In the genomic region with DNA sequence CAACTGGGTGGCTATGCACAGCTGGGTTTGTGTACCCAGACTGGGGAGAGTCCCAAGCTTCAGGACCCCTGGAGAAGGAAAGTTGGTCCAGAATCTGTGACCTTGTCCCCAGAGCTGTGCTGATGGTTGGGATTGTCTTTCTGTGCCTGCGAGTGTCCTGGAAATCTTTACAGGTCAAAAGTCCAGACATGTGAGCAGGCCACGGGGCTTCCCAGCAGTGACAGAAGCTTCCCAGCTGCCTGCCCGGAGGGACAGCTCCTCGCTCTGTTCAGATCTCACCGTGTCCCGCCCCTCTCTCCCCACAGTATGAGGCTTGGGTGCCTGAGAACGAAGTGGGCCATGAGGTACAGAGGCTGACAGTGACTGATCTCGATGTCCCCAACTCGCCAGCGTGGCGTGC, we compare ENCODE assay signal across 27 mouse cellular contexts. TPM values are rescaled to one million over a fixed set of nuclear protein-coding genes. Genes with fewer than 3 reads are reported as not detected.
DNase-seq lines count a peak whose midpoint lies in the region; ATAC-seq and TF ChIP-seq lines count a peak whose summit lies in the region.
"Had no signal": no experiment of that assay in that cellular context is flagged by ENCODE, and none has a peak within 500 bp of the region (broad histone marks: within the 10 kb centered on the region; RNA-seq: fewer than 3 reads in every experiment).

No protein-coding gene starts in this region.

- H3K9ac ChIP-seq in intestine, embryonic 16.5 days (ENCODE audit: low read depth, low read length) = no peak overlapping the region
- H3K9ac ChIP-seq in intestine, postnatal 0 days (ENCODE audit: low read depth, low read length) = no peak overlapping the region
- no peak overlapping the region for H3K9ac ChIP-seq in liver, postnatal 0 days (replicated peaks)
- H3K9ac ChIP-seq in liver, embryonic 11.5 days (ENCODE audit: low read depth, low read length) = no peak overlapping the region
- H3K9ac ChIP-seq: embryonic facial prominence, embryonic 13.5 days; embryonic facial prominence, embryonic 15.5 days; forebrain, embryonic 12.5 days had no signal

- 78% methylated on average over 11 of the region's 11 CpGs for WGBS in intestine, embryonic 16.5 days
- 74% methylated on average over 11 of the region's 11 CpGs for WGBS in intestine, postnatal 0 days
- 65% methylated on average over 11 of the region's 11 CpGs for WGBS in liver, postnatal 0 days (ENCODE audit: insufficient replicate concordance)
- WGBS in liver, embryonic 11.5 days = 72% methylated on average over 11 of the region's 11 CpGs

- ATAC-seq in intestine, embryonic 16.5 days = 0 out of 2 replicates have a peak, but pooled peaks have one; percentile 33
- no peak for ATAC-seq in intestine, postnatal 0 days
- ATAC-seq in liver, postnatal 0 days = peak; percentile 78
- ATAC-seq in liver, embryonic 11.5 days (replicated peaks; ENCODE audit: low FRiP score) = no peak
- ATAC-seq: CD4-positive, CD25-positive, alpha-beta regulatory T cell, adult 4 months; forebrain, embryonic 14.5 days; forebrain, embryonic 16.5 days had no signal

- TF ChIP-seq EP300 in liver, postnatal 0 days (IDR thresholded peaks at IDR 0.05; ENCODE audit: low read depth) = no peak

- DNase-seq in liver, postnatal 0 days = peak; percentile 59
- DNase-seq in liver, embryonic 11.5 days (ENCODE audit: low spot score) = no peak
- no peak for DNase-seq in urinary bladder, postnatal 10 days (ENCODE audit: low spot score)
- DNase-seq: adrenal gland, adult 2 months; adrenal gland, postnatal 10 days; adrenal gland, postnatal 25 days; B cell, adult 2 months; cerebellum, adult 11 months; cerebellum, adult 18-20 months; cerebellum, adult 8-10 months; cerebellum, adult 9-11 months; cerebellum, postnatal 14 days; cerebellum, postnatal 36 days; embryo, embryonic 11 days had no signal

- H3K4me1 ChIP-seq in intestine, embryonic 16.5 days (ENCODE audit: control insufficient read depth, insufficient read depth, low read length) = no peaks in the 10 kb centered on the region
- H3K4me1 ChIP-seq in intestine, postnatal 0 days (replicated peaks; ENCODE audit: control insufficient read depth, insufficient read depth, low read length) = no peaks in the 10 kb centered on the region
- H3K4me1 ChIP-seq in liver, postnatal 0 days (ENCODE audit: insufficient read depth) = no peaks in the 10 kb centered on the region
- no peaks in the 10 kb centered on the region for H3K4me1 ChIP-seq in liver, embryonic 11.5 days (replicated peaks; ENCODE audit: control insufficient read depth, insufficient read depth, low read length)
- H3K4me1 ChIP-seq: embryonic facial prominence, embryonic 15.5 days; forebrain, embryonic 12.5 days had no signal

- H3K4me3 ChIP-seq in intestine, embryonic 16.5 days (ENCODE audit: low read length) = no peak overlapping the region
- no peak overlapping the region for H3K4me3 ChIP-seq in intestine, postnatal 0 days (ENCODE audit: low read depth, low read length)
- no peak overlapping the region for H3K4me3 ChIP-seq in liver, postnatal 0 days (ENCODE audit: low read depth, low read length)
- no peak overlapping the region for H3K4me3 ChIP-seq in liver, embryonic 11.5 days (ENCODE audit: low read depth, low read length)
- H3K4me3 ChIP-seq: embryonic facial prominence, embryonic 13.5 days; embryonic facial prominence, embryonic 15.5 days; erythroblast, embryonic 14.5 days; forebrain, embryonic 10.5 days; forebrain, embryonic 12.5 days had no signal

- no peak overlapping the region for H3K27ac ChIP-seq in intestine, embryonic 16.5 days (ENCODE audit: low read length)
- H3K27ac ChIP-seq in intestine, postnatal 0 days (ENCODE audit: low read depth, low read length) = no peak overlapping the region
- H3K27ac ChIP-seq in liver, postnatal 0 days (ENCODE audit: low read depth) = no peak overlapping the region
- H3K27ac ChIP-seq in liver, embryonic 11.5 days (ENCODE audit: low read depth, low read length) = no peak overlapping the region
- H3K27ac ChIP-seq: embryonic facial prominence, embryonic 13.5 days; embryonic facial prominence, embryonic 15.5 days; forebrain, embryonic 10.5 days; forebrain, embryonic 12.5 days had no signal

- TF ChIP-seq CTCF in intestine, postnatal 0 days (IDR thresholded peaks at IDR 0.05; ENCODE audit: low read depth) = no peak
- no peak for TF ChIP-seq CTCF in liver, postnatal 0 days (IDR thresholded peaks at IDR 0.05; ENCODE audit: low read depth)

- no peak overlapping the region for H3K4me2 ChIP-seq in intestine, embryonic 16.5 days (ENCODE audit: low read depth, low read length)
- no peak overlapping the region for H3K4me2 ChIP-seq in intestine, postnatal 0 days (replicated peaks; ENCODE audit: low read depth)
- no peak overlapping the region for H3K4me2 ChIP-seq in liver, postnatal 0 days (ENCODE audit: low read depth, low read length)
- H3K4me2 ChIP-seq in liver, embryonic 11.5 days = no peak overlapping the region
- H3K4me2 ChIP-seq: embryonic facial prominence, embryonic 13.5 days; embryonic facial prominence, embryonic 15.5 days; forebrain, embryonic 12.5 days had no signal

- peaks cover 3% of the 10 kb centered on the region; the same call in 1 of the 2 replicates for H3K36me3 ChIP-seq in intestine, embryonic 16.5 days (ENCODE audit: control insufficient read depth, insufficient read depth, low read length)
- H3K36me3 ChIP-seq in intestine, postnatal 0 days (ENCODE audit: control insufficient read depth, insufficient read depth) = no peaks in the 10 kb centered on the region
- no peaks in the 10 kb centered on the region for H3K36me3 ChIP-seq in liver, postnatal 0 days (replicated peaks; ENCODE audit: insufficient read depth, low read length)
- H3K36me3 ChIP-seq in liver, embryonic 11.5 days (ENCODE audit: control insufficient read depth, insufficient read depth, low read length) = no peaks in the 10 kb centered on the region; the same call in 1 of the 2 replicates
- H3K36me3 ChIP-seq: forebrain, embryonic 12.5 days had no signal

- H3K27me3 ChIP-seq in intestine, embryonic 16.5 days (replicated peaks; ENCODE audit: control insufficient read depth, insufficient read depth, low read length) = no peaks in the 10 kb centered on the region
- no peaks in the 10 kb centered on the region for H3K27me3 ChIP-seq in intestine, postnatal 0 days (replicated peaks; ENCODE audit: control insufficient read depth, insufficient read depth, low read length)
- H3K27me3 ChIP-seq in liver, postnatal 0 days (ENCODE audit: insufficient read depth, low read length) = no peaks in the 10 kb centered on the region
- H3K27me3 ChIP-seq in liver, embryonic 11.5 days (replicated peaks; ENCODE audit: control insufficient read depth, insufficient read depth, low read length) = no peaks in the 10 kb centered on the region
- H3K27me3 ChIP-seq: CH12.LX; embryonic facial prominence, embryonic 13.5 days; embryonic facial prominence, embryonic 15.5 days; forebrain, embryonic 12.5 days had no signal

- H3K9me3 ChIP-seq in intestine, embryonic 16.5 days (ENCODE audit: control insufficient read depth, low read length) = no peaks in the 10 kb centered on the region
- no peaks in the 10 kb centered on the region for H3K9me3 ChIP-seq in intestine, postnatal 0 days (ENCODE audit: control insufficient read depth)
- no peaks in the 10 kb centered on the region for H3K9me3 ChIP-seq in liver, postnatal 0 days (ENCODE audit: low read length)
- H3K9me3 ChIP-seq in liver, embryonic 11.5 days (ENCODE audit: control insufficient read depth, low read length) = no peaks in the 10 kb centered on the region
- H3K9me3 ChIP-seq: embryonic facial prominence, embryonic 13.5 days; embryonic facial prominence, embryonic 15.5 days; forebrain, embryonic 10.5 days; forebrain, embryonic 12.5 days had no signal

RNA-seq across cellular contexts. Expression of gene Cdh3, which starts 30.3 kb away (rescaled TPM):
- polyA plus RNA-seq in intestine, embryonic 16.5 days (2015; fragmentation: Nextera tagmentation; extraction: Ambion mirVana) = 11.5 and 12.5 TPM in 2 replicates
- polyA plus RNA-seq in intestine, postnatal 0 days (2015; fragmentation: Nextera tagmentation; extraction: Ambion mirVana) = 2.9 and 3.6 TPM in 2 replicates
- polyA plus RNA-seq in liver, postnatal 0 days (2015; fragmentation: Nextera tagmentation; extraction: Ambion mirVana) = 0.56 and 0.65 TPM in 2 replicates
- polyA plus RNA-seq in liver, embryonic 11.5 days (2014; fragmentation: Nextera tagmentation; extraction: Ambion mirVana) = 12.5 and 13.2 TPM in 2 replicates
- polyA plus RNA-seq: CD4-positive, CD25-positive, alpha-beta regulatory T cell, adult 4 months; erythroblast, embryonic 14.5 days had no signal

RNA-seq across cellular contexts. Expression of gene Gm10073, which starts 32.3 kb away (rescaled TPM):
- 8.4 and 10.6 TPM in 2 replicates for polyA plus RNA-seq in intestine, embryonic 16.5 days (2015; fragmentation: Nextera tagmentation; extraction: Ambion mirVana)
- 8.8 and 9.2 TPM in 2 replicates for polyA plus RNA-seq in intestine, postnatal 0 days (2015; fragmentation: Nextera tagmentation; extraction: Ambion mirVana)
- 7.2 and 7.3 TPM in 2 replicates for polyA plus RNA-seq in liver, postnatal 0 days (2015; fragmentation: Nextera tagmentation; extraction: Ambion mirVana)
- polyA plus RNA-seq in liver, embryonic 11.5 days (2014; fragmentation: Nextera tagmentation; extraction: Ambion mirVana) = 11.9 and 15.4 TPM in 2 replicates

RNA-seq across cellular contexts. Expression of gene 6030452D12Rik, which starts 40.7 kb away (rescaled TPM):
- polyA plus RNA-seq in intestine, embryonic 16.5 days (2015; fragmentation: Nextera tagmentation; extraction: Ambion mirVana) = not detected in 2 replicates
- not detected in 2 replicates for polyA plus RNA-seq in intestine, postnatal 0 days (2015; fragmentation: Nextera tagmentation; extraction: Ambion mirVana)
- not detected in 2 replicates for polyA plus RNA-seq in liver, postnatal 0 days (2015; fragmentation: Nextera tagmentation; extraction: Ambion mirVana)
- not detected in 2 replicates for polyA plus RNA-seq in liver, embryonic 11.5 days (2014; fragmentation: Nextera tagmentation; extraction: Ambion mirVana)
- polyA plus RNA-seq: adrenal gland, adult 2 months; brain, embryonic 14.5 days; CD4-positive, CD25-positive, alpha-beta regulatory T cell, adult 4 months; embryonic facial prominence, embryonic 11.5 days; embryonic facial prominence, embryonic 13.5 days; embryonic facial prominence, embryonic 15.5 days; erythroblast, embryonic 14.5 days; forebrain, embryonic 10.5 days; forebrain, embryonic 12.5 days; forebrain, embryonic 14.5 days; forebrain, embryonic 16.5 days had no signal

Comparison
In these comparisons a context has a peak if more than half of its experiments do, and no peak if none do; other contexts are left out.
1. ATAC-seq: peak in intestine, embryonic 16.5 days (single experiment) and liver, postnatal 0 days (single experiment); none in intestine, postnatal 0 days (single experiment) and liver, embryonic 11.5 days (single experiment).